Mouse (Mus musculus): Measurements from ENCODE around the gene Antxr1. TPM values are rescaled to one million over a fixed set of nuclear protein-coding genes. Genes with fewer than 3 reads are reported as not detected.

The Antxr1 gene
- polyA plus RNA-seq, 1 experiment from 2014 or later = 0.40 TPM

DNA sequence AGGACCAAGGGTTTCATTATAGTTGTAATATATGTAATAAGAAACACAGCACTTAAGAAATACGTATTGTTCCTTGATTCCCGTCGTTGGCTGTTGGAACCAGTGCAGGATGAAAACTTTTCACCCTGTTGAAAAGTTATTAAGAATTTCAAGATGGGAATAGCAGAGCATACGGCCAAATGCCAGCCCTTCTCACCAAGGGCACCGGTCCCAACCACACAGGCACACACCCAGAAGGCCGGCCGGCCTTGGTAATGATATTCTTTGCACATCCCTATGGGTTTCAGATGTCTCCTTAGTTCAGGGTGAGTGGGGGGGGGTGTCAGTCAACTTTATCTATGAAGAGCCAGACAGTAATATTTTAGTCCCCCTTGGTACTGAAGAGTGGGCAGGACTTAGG, 17.0 kb downstream of the Antxr1 start:
- Histone ChIP-seq H3K36me3 (ENCODE audit: inconsistent target) (no peaks in the 10 kb centered on the region), H3K79me2 (ENCODE audit: inconsistent target) (no peaks in the 10 kb centered on the region), H3K27ac (no peak overlapping the region), H3K4me3 (ENCODE audit: inconsistent target) (no peak overlapping the region)
- WGBS (ENCODE audit: missing documents) = 95% methylated on average over 7 of the region's 7 CpGs

DNA sequence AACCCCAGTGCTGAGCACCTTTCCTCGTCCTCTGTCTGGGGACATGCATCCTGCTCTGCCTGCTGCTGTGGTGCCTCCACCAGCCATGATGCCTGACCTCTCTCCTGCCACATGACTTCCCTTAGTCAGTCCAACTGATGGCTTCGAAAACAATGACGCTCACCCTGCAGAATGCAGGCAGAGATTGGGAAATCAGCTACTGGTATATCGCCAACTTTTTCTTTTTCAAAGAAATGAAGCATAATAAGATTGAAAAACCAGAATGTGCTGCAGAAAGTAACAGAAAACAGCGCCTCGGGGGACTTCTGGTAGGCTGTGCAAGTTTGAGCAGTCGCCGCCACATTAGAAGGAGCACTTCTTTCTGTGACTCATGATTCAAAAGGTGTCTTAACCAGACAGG, 18.7 kb downstream of the Antxr1 start:
- Histone ChIP-seq H3K4me3 (ENCODE audit: inconsistent target) (no peak overlapping the region), H3K79me2 (ENCODE audit: inconsistent target) (no peaks in the 10 kb centered on the region), H3K36me3 (ENCODE audit: inconsistent target) (no peaks in the 10 kb centered on the region), H3K27ac (no peak overlapping the region)
- WGBS (ENCODE audit: missing documents) = 91% methylated on average over 8 of the region's 8 CpGs

DNA sequence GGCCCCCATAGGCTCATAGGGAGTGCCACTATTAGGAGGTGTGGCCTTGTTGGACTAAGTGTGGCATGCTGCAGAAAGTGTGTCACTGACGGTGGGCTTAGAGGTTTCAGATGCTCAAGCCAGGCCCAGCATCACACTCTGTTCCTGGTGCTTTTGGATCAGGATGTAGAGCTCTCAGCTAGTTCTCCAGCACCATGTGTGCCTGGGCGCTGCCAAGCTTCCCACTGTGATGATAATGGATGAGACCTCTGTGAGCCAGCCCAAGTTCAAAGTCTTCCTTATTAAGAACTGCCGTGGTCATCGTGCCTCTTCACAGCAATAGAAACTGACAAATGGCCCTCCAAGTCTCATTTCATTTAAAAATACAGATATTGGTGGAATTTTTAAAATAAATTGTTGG, 22.9 kb downstream of the Antxr1 start:
- H3K36me3 ChIP-seq (ENCODE audit: inconsistent target) = no peaks in the 10 kb centered on the region
- H3K4me3 ChIP-seq (ENCODE audit: inconsistent target) = no peak overlapping the region
- 96% methylated on average over 4 of the region's 4 CpGs for WGBS (ENCODE audit: missing documents)
- no peak overlapping the region for H3K27ac ChIP-seq
- no peaks in the 10 kb centered on the region for H3K79me2 ChIP-seq (ENCODE audit: inconsistent target)

DNA sequence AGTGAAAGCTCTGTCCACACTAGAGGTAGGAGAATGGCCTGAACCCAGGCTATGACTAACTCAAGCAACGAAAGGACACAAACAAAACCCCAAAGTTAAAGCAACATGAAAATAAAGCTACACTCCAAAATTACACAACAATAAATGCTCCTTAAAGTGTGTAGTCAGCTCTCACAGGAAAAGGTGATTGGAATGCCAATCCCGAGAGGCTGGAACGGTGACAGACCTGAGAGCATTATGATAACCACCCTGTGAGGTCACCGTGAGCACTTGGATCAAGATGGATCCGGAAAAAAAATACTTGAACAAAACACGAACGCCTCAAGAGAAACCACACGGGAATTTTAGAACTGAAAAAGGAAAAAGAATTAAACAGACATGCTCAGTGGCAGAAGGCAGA, 31.1 kb downstream of the Antxr1 start:
- WGBS (ENCODE audit: missing documents) = 95% methylated on average over 8 of the region's 8 CpGs
- H3K79me2 ChIP-seq (ENCODE audit: inconsistent target) = no peaks in the 10 kb centered on the region
- H3K27ac ChIP-seq = no peak overlapping the region
- no peak overlapping the region for H3K4me3 ChIP-seq (ENCODE audit: inconsistent target)
- H3K36me3 ChIP-seq (ENCODE audit: inconsistent target) = no peaks in the 10 kb centered on the region

DNA sequence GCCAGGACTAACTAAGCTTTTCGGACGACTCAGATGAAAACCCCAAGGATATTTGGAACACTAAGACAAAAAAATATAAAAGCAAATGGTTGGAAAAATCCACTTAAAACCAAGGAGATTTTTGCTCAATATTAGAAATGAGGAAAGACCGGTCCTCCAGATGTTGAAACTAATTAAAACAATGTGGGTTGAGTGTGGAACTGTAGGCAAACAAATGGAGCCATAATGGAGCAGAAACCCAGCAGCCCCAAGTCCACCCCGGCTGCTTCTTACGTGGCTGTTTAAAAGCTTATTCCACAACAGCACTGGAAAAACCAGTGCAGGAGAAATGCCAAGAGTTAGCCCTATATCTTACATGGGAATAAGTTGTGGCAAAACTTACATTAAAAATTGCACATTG, 32.9 kb downstream of the Antxr1 start:
- WGBS (ENCODE audit: missing documents) = 93% methylated on average over 5 of the region's 5 CpGs
- Histone ChIP-seq H3K79me2 (ENCODE audit: inconsistent target) (no peaks in the 10 kb centered on the region), H3K36me3 (ENCODE audit: inconsistent target) (no peaks in the 10 kb centered on the region), H3K4me3 (ENCODE audit: inconsistent target) (no peak overlapping the region), H3K27ac (no peak overlapping the region)

DNA sequence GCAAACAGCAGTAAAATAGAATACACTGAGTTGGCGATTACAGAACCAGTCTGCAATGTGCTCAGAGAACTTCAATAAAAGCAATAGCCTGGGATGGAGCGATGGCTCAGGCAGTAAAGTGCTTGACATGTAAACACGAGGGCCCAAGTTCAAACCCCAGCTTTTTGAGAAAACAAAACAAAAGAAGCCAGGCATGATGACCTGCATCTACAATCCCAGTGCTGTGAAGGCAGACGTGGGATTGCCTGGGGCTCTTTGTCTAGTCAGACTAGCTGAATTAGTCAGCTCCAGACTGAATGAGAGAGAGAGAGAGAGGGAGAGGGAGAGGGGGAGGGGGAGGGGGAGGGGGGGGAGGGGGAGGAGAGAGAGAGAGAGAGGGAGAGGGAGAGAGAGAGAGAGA, 33.6 kb downstream of the Antxr1 start:
- no peak overlapping the region for H3K27ac ChIP-seq
- H3K79me2 ChIP-seq (ENCODE audit: inconsistent target) = no peaks in the 10 kb centered on the region
- no peaks in the 10 kb centered on the region for H3K36me3 ChIP-seq (ENCODE audit: inconsistent target)
- no peak overlapping the region for H3K4me3 ChIP-seq (ENCODE audit: inconsistent target)
- 100% methylated on average over 3 of the region's 4 CpGs for WGBS (ENCODE audit: missing documents)

DNA sequence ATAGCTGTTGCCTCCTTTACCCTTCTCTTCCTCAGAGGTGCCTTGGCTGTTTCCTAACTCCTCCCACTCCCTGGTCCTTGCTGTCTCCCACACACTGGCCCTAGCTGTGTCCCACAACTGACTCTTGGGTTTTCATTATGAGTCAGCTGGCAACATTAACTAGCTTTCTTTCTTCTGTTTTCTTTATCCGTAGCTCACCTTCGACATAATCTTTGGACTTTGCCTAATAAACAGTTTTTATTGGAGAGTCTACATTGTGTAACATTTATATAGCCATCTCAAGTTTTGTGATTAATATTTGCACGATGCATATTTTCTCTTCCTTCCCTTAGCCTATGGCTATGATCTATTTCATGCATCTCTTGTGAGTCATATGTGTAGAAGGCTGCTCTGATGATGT, 40.7 kb downstream of the Antxr1 start:
- H3K27ac ChIP-seq = no peak overlapping the region
- H3K36me3 ChIP-seq (ENCODE audit: inconsistent target) = no peaks in the 10 kb centered on the region
- 84% methylated on average over 2 of the region's 3 CpGs for WGBS (ENCODE audit: missing documents)
- H3K79me2 ChIP-seq (ENCODE audit: inconsistent target) = no peaks in the 10 kb centered on the region
- H3K4me3 ChIP-seq (ENCODE audit: inconsistent target) = no peak overlapping the region

DNA sequence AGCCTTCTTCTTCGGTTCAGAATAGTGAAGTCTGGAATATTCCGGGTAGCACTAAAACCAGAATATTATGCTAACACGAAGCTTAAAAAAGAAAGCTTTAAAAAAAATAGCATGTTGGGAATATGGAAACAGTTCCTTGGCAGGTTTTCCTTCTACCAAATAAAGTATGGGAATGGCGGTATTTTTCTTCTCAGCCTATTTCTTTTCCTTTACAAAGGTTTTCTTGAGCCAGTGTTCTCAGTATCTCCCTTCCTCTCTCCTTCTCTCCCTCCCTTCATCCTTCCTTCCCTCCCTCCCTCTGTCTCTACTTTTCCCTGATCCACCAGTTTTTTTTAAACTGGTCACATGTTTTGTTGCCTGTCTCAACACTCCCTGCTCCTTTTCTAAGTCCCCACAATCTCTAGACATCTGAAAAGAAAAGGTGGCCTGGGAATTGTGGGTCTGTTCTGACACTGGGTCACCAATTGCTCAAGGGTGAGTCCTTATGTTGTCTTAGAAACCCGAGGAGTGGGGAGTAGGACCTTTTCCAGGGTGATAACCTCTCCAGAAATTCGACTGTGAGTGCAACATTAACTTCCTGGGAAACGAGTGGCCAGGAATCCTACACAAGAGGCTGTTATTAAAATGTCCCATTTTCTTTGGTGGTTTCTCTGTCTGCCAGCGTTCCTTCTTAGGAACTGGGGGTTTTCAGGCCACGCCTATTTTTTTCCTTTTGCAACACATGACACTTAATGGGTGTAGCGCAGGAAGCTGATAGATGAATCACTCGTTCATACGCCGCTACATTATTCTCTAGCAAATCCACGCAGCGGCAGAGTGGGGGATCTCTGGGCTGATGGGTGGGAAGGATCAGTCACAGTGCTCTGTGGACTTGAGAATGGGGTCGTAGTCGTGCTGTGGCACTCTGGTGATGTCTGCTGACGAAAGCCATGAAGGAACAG, 42.4 kb downstream of the Antxr1 start:
- H3K27ac ChIP-seq = no peak overlapping the region
- no peak overlapping the region for H3K4me3 ChIP-seq (ENCODE audit: inconsistent target)
- WGBS (ENCODE audit: missing documents) = 85% methylated on average over 17 of the region's 18 CpGs
- H3K36me3 ChIP-seq (ENCODE audit: inconsistent target) = no peaks in the 10 kb centered on the region
- H3K79me2 ChIP-seq (ENCODE audit: inconsistent target) = no peaks in the 10 kb centered on the region

DNA sequence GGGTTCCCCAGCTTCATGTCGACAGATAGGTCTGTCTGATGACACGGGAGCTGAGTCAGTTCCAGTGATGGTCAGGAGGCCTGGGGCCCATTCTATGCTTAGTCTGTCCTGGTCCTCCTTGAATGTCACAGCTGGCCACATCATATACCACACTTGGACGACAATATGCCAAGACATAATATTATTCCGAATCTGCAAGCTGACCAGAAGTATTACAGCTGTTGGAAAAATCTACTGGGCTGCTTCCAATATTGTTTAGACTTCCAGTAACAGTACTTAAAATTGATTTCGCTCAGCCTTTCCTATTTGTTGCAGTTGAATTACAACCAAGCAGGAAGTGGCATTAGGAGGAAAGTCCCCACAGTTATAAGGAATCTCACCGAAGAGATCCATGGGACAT, 48.4 kb downstream of the Antxr1 start:
- no peaks in the 10 kb centered on the region for H3K79me2 ChIP-seq (ENCODE audit: inconsistent target)
- no peaks in the 10 kb centered on the region for H3K36me3 ChIP-seq (ENCODE audit: inconsistent target)
- H3K27ac ChIP-seq = no peak overlapping the region
- WGBS (ENCODE audit: missing documents) = 87% methylated on average over 5 of the region's 6 CpGs
- no peak overlapping the region for H3K4me3 ChIP-seq (ENCODE audit: inconsistent target)

DNA sequence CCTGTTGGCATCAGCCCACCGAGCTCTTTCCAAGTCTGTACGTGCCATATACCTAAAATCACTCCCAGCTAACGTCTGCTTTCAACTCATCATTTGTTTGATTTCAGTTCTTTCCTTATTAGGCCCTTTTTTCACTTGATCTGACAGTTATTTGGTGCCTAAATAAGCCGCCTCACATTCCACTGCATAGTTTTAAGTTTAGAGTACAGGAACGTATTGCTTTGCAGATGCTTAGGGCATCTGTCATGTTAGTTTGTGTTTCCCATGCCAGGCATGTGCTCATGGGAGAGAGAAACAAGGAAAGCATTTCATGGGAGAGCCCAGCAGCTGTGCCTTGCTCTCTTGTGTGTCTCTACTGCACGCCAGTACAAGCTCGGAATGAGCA, 50.3 kb downstream of the Antxr1 start:
- no peaks in the 10 kb centered on the region for H3K79me2 ChIP-seq (ENCODE audit: inconsistent target)
- WGBS (ENCODE audit: missing documents) = 94% methylated on average over 7 of the region's 7 CpGs
- H3K4me3 ChIP-seq (ENCODE audit: inconsistent target) = no peak overlapping the region
- H3K36me3 ChIP-seq (ENCODE audit: inconsistent target) = no peaks in the 10 kb centered on the region
- no peak overlapping the region for H3K27ac ChIP-seq

DNA sequence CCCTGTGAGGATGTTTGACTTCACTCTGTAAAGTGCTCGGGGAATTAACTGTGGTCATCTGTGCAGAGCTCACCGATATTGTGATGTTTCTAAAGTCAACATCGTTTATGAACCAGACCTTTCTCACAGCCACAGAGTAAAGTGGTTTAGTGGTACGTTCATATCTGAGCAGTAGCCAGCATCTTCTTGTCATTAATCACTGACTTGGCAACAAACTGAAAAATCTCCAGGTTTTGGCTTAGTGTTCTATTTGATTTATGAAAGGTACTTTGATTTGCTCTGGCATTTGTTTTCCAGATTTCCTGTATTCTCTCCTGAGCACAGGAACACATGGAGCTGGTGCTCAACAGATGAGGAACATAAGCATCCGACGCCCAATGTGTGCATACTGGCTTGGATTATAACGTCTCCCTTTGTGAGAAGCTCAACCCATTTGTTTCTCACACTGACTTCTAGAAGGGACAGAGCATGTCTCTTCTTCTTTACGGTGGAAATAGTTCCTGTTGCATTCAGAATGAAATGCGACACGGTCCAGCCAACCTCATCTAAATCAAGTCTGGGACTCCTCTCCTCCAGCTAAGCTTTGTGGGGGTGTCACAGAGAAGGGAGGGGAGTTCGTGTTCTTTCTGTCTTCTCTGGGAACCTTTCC, 50.8 kb downstream of the Antxr1 start:
- 91% methylated on average over 11 of the region's 11 CpGs for WGBS (ENCODE audit: missing documents)
- no peak overlapping the region for H3K27ac ChIP-seq
- no peaks in the 10 kb centered on the region for H3K79me2 ChIP-seq (ENCODE audit: inconsistent target)
- no peak overlapping the region for H3K4me3 ChIP-seq (ENCODE audit: inconsistent target)
- no peaks in the 10 kb centered on the region for H3K36me3 ChIP-seq (ENCODE audit: inconsistent target)

DNA sequence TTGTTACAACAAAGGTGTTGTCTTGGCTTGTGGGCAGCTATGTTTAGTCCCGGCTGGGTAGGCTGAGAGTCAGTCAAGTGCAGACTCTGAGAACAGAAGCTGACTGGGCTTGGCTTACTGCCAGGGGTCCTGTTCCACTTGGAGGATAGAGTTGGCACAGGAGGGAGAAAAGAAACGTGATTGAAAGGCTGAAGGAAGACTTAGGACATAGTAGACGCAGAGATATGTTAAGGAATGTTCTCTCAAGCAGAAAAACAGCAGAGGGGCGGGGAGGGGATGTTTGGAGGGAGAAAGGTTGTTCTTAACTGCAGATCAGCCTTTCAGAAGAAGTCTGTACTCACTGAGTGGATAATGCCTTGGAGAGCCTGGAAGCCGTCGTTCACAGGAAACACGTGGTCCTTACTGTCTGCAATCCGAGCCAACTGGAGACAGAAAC, 53.3 kb downstream of the Antxr1 start:
- H3K27ac ChIP-seq = no peak overlapping the region
- H3K4me3 ChIP-seq (ENCODE audit: inconsistent target) = no peak overlapping the region
- 75% methylated on average over 8 of the region's 8 CpGs for WGBS (ENCODE audit: missing documents)
- no peaks in the 10 kb centered on the region for H3K36me3 ChIP-seq (ENCODE audit: inconsistent target)
- H3K79me2 ChIP-seq (ENCODE audit: inconsistent target) = no peaks in the 10 kb centered on the region

DNA sequence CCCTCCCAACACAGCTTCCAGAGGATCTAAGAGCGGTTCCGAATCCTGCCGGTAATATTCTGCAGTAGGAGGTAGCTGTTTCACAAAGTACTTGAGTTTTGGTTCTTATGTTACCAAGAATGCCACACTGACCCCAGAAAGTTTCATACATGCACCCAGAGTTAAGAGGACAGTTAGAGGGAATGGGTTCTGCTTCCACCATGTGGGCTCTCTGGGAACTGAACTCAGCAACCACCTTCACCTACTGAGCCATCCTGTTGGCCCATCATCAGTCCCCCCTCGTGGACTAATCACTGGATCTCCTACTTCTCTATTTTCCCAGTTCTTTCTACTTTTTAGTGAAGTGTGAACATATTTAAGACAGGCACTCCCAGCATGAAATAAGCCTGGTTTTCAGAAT, 53.9 kb downstream of the Antxr1 start:
- Histone ChIP-seq H3K4me3 (ENCODE audit: inconsistent target) (no peak overlapping the region), H3K36me3 (ENCODE audit: inconsistent target) (no peaks in the 10 kb centered on the region), H3K79me2 (ENCODE audit: inconsistent target) (no peaks in the 10 kb centered on the region), H3K27ac (no peak overlapping the region)
- WGBS (ENCODE audit: missing documents) = 76% methylated on average over 4 of the region's 4 CpGs

DNA sequence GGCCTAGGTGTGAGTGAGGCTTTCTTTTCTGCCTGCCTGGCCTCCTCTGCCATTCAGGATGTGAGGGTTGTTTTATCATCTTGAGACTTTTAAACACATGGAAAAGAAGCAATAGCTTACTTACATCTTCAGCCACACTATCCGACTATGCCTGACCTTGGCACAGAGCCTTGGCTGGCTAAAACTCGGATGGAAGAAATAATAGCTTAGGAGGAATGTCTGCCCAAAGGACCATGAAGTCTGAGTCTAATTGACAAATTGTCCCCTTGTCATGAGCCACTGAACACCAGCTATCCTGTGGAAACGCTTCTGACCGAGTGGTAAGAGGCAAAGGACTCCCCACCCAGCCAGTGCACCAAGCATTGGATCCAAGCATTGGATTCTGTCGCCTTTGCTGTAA, 57.5 kb downstream of the Antxr1 start:
- H3K36me3 ChIP-seq (ENCODE audit: inconsistent target) = no peaks in the 10 kb centered on the region
- no peaks in the 10 kb centered on the region for H3K79me2 ChIP-seq (ENCODE audit: inconsistent target)
- H3K27ac ChIP-seq = no peak overlapping the region
- 89% methylated on average over 5 of the region's 5 CpGs for WGBS (ENCODE audit: missing documents)
- H3K4me3 ChIP-seq (ENCODE audit: inconsistent target) = no peak overlapping the region

DNA sequence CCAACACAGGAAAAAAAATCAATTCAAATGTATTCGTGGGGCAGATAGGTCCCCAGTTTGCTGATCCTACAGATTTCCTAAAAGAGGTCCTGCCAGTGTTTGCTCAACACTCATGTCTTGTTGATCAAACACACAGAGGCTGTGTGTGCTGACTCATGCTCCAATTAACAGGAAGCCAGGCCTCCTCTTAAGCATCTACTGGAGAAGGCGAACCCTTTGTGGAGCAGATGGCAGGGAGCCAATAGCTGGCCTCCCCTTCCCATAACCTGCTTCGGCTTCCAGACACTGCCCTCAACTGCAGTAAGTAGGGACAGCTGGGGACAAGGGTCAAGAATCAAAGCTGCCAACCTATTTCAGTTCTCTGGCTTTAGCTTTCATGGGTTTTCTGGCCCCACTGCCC, 58.1 kb downstream of the Antxr1 start:
- no peaks in the 10 kb centered on the region for H3K79me2 ChIP-seq (ENCODE audit: inconsistent target)
- no peak overlapping the region for H3K27ac ChIP-seq
- H3K4me3 ChIP-seq (ENCODE audit: inconsistent target) = no peak overlapping the region
- WGBS (ENCODE audit: missing documents) = 11% methylated on average over 3 of the region's 3 CpGs
- no peaks in the 10 kb centered on the region for H3K36me3 ChIP-seq (ENCODE audit: inconsistent target)
